Mouse (Mus musculus) lung, embryonic 15.5 days (tissue): Measurements from ENCODE around the gene Spred2. TPM values are rescaled to one million over a fixed set of nuclear protein-coding genes. Genes with fewer than 3 reads are reported as not detected.

Source experiments
- ATAC-seq: fragments of 200-750 bp; cut with Nextera tagmentation; 2 replicates; pipeline ENCODE4 v1.8.0; 2017; ENCODE audit warnings: moderate number of reproducible peaks, borderline replicate concordance; ENCODE audit not compliant: low FRiP score, low TSS enrichment; ENCODE audit errors: extremely low read depth
- H3K27ac ChIP-seq: fragments of 300-500 bp; sonication (generic); 2 replicates; pipeline ENCODE4 v1.5.1; 2015; ENCODE audit warnings: moderate library complexity, mild to moderate bottlenecking, inconsistent platforms
- H3K27me3 ChIP-seq: fragments of 300-500 bp; sonication (generic); 2 replicates; pipeline ENCODE4 v1.6.1; 2015; ENCODE audit warnings: inconsistent platforms
- H3K36me3 ChIP-seq: fragments of 300-500 bp; sonication (generic); 2 replicates; pipeline ENCODE4 v1.6.1; 2015; ENCODE audit warnings: inconsistent platforms
- H3K4me1 ChIP-seq: fragments of 300-500 bp; sonication (generic); 2 replicates; pipeline ENCODE4 v1.6.1; 2015; ENCODE audit warnings: inconsistent platforms
- H3K4me2 ChIP-seq: fragments of 300-500 bp; sonication (generic); 2 replicates; pipeline ENCODE4 v1.6.1; 2015; ENCODE audit warnings: inconsistent platforms, mild to moderate bottlenecking, moderate library complexity
- H3K4me3 ChIP-seq: fragments of 300-500 bp; sonication (generic); 2 replicates; pipeline ENCODE4 v1.5.1; 2015; ENCODE audit warnings: mild to moderate bottlenecking, inconsistent platforms
- H3K9ac ChIP-seq: fragments of 300-500 bp; sonication (generic); 2 replicates; pipeline ENCODE4 v1.6.1; 2015; ENCODE audit warnings: inconsistent platforms
- H3K9me3 ChIP-seq: fragments of 300-500 bp; sonication (generic); 2 replicates; pipeline ENCODE4 v1.6.1; 2016; ENCODE audit warnings: inconsistent platforms
- WGBS: fragments of 180-500 bp; shearing (Covaris S2); methylation state at CpG from one replicate; pipeline ENCODE4 v1.1.7; 2015; 5-methylcytosine and 5-hydroxymethylcytosine counted together
- polyA plus RNA-seq: library from polyadenylated mRNA; unstranded; fragments of >200 nt; fragmentation: Nextera tagmentation; extraction: Ambion mirVana; gene quantifications from 2 replicates; pipeline ENCODE4 v1.2.1, GENCODE M21; 2015

Gene Spred2
- polyA plus RNA-seq, 1 experiment from 2014 or later = 6.3 TPM

- Histone ChIP-seq H3K4me3 (no peak overlapping the region), H3K9me3 (no peaks in the 10 kb centered on the region), H3K27me3 (no peaks in the 10 kb centered on the region), H3K4me1 (peaks cover 67% of the 10 kb centered on the region), H3K9ac (no peak overlapping the region), H3K27ac (no peak overlapping the region), H3K36me3 (no peaks in the 10 kb centered on the region), H3K4me2 (no peak overlapping the region)
- 72% methylated on average over 6 of the region's 6 CpGs for WGBS
- no peak for ATAC-seq
Observed at GRCm38 (mm10) chr11:19988631-19989030, 64.5 kb downstream of the Spred2 start.

- no peak overlapping the region for H3K9ac ChIP-seq
- whole genome bisulfite sequencing = 88% methylated on average over 13 of the region's 13 CpGs
- H3K27ac ChIP-seq = no peak overlapping the region
- no peak overlapping the region for H3K4me2 ChIP-seq
- no peak overlapping the region for H3K4me3 ChIP-seq
- peaks cover 61% of the 10 kb centered on the region for H3K4me1 ChIP-seq
- no peak for ATAC-seq
- no peaks in the 10 kb centered on the region for H3K36me3 ChIP-seq
- H3K9me3 ChIP-seq = no peaks in the 10 kb centered on the region
- no peaks in the 10 kb centered on the region for H3K27me3 ChIP-seq
Observed at GRCm38 (mm10) chr11:19989141-19989910, 65.2 kb downstream of the Spred2 start.

DNA sequence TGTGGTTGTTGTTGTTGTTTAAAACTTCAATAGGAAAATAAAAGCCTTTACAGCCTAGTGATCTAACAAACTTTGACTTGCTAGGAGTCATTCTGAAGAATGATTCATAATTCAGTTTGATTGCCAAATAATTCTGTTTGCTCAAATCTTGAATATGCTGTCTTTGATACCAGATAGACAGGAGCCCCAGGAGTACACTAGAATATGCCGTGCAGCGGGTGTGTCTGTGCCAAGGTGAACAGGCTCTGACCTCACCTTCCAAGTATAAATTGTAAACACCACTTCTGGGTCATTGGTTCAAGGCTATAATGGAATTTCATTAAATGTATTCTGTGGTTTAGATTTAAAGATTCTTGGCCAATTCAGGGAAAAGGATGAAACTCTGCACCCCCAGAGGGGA, 66.6 kb downstream of the Spred2 start:
- H3K36me3 ChIP-seq = no peaks in the 10 kb centered on the region
- ATAC-seq = no peak
- H3K4me2 ChIP-seq = no peak overlapping the region
- 32% methylated on average over 2 of the region's 2 CpGs for WGBS
- no peaks in the 10 kb centered on the region for H3K27me3 ChIP-seq
- peaks cover 61% of the 10 kb centered on the region for H3K4me1 ChIP-seq
- H3K27ac ChIP-seq = peak overlapping the region; percentile 70; the same call in 1 of the 2 replicates
- no peak overlapping the region for H3K4me3 ChIP-seq
- no peak overlapping the region for H3K9ac ChIP-seq
- no peaks in the 10 kb centered on the region for H3K9me3 ChIP-seq

DNA sequence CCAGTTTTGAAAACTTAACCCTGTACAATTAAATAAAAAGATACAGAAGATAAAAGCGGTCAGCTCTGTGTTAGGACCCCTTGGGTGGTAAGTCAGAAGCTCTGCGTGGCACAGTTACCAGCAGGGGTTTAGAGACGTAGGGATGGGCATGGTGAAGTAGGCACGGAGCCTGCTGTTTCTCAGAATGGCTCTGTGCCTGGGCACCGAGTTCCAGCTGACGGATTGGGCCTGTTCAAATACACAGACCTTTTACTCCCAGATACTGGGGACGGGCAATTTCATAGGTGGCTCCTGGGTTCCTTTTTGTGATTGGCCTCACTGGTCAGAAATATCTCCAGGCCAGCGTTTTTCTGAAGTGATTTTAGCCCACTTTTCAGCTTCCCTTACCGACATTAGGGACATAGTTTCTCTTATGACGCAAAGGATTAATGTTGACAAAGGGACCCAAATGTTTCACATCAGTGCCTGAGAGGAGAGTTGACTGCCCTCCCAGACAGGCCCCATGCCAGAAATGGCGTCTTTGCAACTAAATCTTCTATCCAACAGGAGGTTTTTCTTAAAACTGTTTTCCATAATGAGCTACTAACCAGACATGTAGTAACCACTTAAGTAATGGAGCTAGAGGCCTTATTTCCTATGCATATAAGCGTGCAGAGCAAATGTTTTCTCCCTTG, 67.3 kb downstream of the Spred2 start:
- H3K9me3 ChIP-seq = no peaks in the 10 kb centered on the region
- no peak overlapping the region for H3K9ac ChIP-seq
- H3K4me1 ChIP-seq = peaks cover 54% of the 10 kb centered on the region
- H3K4me2 ChIP-seq = no peak overlapping the region
- peak; percentile 9; the same call in 1 of the 2 replicates for ATAC-seq
- no peaks in the 10 kb centered on the region for H3K27me3 ChIP-seq
- H3K4me3 ChIP-seq = no peak overlapping the region
- no peaks in the 10 kb centered on the region for H3K36me3 ChIP-seq
- 30% methylated on average over 12 of the region's 12 CpGs for WGBS
- peak overlapping the region; percentile 70 for H3K27ac ChIP-seq

DNA sequence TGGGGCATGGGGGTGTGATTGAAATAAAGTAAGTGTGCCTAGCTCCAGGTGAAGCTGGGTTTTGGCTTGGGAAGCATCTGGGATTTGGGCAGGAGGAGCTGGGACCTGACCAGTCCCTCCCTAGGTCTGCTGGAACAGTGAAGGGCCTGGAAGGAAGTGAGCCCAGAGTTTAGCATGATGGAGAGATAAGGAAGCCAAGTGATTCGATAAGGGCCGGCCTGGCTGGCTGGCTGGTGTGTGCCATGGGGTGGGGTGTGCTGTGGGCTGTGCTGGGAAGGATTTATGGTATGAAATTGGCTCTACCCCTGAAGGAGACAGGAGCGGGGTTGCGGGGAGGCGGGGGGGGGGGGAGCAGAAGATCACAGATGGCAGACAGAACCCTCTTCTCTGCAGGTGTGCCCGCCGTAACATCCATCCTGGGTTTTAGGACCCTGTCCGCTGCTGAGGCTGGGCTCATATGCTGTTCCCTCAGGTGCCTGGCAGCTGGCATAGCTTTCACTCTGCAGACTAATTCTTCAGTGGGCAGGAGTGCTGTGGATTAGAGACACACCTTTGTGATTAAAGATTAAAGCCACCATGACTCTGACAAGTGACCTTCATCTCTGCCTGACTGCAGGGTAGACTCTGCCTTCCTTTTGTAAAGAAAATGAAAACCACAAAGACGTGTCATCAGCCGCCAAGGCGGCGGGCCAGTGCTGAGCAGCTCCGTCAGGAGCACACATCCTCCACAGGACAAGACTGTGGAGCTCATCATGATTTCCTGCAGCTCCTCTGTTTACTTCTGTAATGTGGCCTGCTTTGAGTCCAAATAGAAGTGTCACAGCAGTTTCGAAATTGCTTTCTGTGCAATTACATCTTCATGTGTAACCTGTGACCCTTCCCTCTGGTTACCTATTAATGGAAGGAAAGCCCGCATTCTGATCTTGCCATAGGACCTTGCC, 68.4 kb downstream of the Spred2 start:
- H3K9ac ChIP-seq = no peak overlapping the region
- no peaks in the 10 kb centered on the region for H3K36me3 ChIP-seq
- no peak overlapping the region for H3K4me2 ChIP-seq
- no peaks in the 10 kb centered on the region for H3K9me3 ChIP-seq
- H3K4me3 ChIP-seq = no peak overlapping the region
- H3K27ac ChIP-seq = 0 out of 2 replicates have a peak overlapping the region, but pooled peaks have one; percentile 17
- H3K4me1 ChIP-seq = peaks cover 42% of the 10 kb centered on the region
- no peaks in the 10 kb centered on the region for H3K27me3 ChIP-seq
- 60% methylated on average over 13 of the region's 15 CpGs for WGBS
- no peak; the same call in 1 of the 2 replicates for ATAC-seq

DNA sequence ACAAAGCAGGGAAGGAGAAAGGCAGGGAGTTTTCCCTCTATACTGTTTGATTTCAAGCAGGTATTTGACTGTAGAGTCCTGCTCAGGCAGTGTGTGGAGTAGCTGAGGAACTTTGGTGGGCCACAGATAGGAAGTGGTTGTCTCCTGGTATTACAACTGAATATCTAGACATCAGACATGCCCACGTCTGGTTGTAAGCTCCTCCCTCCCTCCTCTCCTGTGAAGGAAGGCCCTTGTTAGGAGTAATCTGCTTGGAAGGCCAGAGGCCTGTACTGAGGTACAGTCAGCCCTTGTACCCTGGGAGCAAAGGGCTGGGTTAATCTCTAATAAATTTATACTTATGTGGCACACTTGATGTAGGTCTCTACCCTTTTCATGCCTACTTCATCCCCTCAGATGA, 69.6 kb downstream of the Spred2 start:
- WGBS = 25% methylated on average over 1 of the region's 1 CpGs
- ATAC-seq = no peak
- H3K27ac ChIP-seq = no peak overlapping the region

DNA sequence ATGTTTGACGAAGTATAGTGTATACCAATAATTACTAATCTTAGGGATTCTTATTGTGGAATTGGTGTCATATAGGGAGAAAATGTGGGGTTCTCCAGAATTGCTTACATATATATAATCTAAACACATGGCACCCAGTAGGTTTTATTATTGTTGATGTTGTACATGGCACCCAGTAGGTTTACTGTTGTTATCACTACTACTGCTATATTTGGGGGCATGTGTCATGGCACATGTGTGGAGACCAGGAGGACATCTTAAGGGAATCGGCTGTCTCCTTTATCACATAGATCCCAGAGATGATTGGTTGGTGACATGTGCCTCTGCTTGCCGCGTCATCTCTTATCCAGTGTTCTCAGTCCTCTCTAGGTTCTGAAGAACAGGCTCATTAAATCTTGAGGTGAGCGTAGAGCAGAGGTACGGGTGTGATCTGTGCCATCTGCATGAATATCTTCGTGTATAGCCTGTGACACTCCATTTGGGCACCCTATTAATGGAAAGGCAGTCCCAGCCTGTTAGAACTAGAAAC, 70.2 kb downstream of the Spred2 start:
- Histone ChIP-seq H3K4me3 (no peak overlapping the region), H3K27ac (no peak overlapping the region), H3K36me3 (no peaks in the 10 kb centered on the region), H3K27me3 (no peaks in the 10 kb centered on the region), H3K9ac (no peak overlapping the region), H3K4me1 (peaks cover 36% of the 10 kb centered on the region), H3K9me3 (no peaks in the 10 kb centered on the region), H3K4me2 (no peak overlapping the region)
- ATAC-seq = no peak
- WGBS = 88% methylated on average over 7 of the region's 7 CpGs

More for the DNA sequence above, 69.6 kb downstream of the Spred2 start:
- Histone ChIP-seq H3K9me3 (no peaks in the 10 kb centered on the region), H3K9ac (no peak overlapping the region), H3K36me3 (no peaks in the 10 kb centered on the region), H3K4me1 (peaks cover 42% of the 10 kb centered on the region), H3K27me3 (no peaks in the 10 kb centered on the region), H3K4me2 (no peak overlapping the region), H3K4me3 (no peak overlapping the region)

DNA sequence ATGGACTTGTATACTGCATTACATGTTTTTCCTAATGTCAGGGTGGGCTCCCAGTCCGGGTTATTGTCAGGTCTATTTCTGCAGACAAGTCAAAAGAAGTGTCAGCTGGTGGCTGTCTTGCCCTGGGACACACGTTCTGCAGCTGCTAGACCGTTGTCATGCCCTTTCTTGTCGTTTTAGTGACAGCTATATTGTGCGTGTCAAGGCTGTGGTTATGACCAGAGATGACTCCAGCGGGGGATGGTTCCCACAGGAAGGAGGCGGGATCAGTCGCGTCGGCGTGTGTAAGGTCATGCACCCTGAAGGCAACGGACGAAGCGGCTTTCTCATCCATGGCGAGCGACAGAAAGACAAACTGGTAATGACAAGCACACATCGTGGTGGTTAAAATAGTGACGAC, 73.8 kb downstream of the Spred2 start:
- Histone ChIP-seq H3K27ac (no peak overlapping the region), H3K9me3 (no peaks in the 10 kb centered on the region), H3K36me3 (0 out of 2 replicates have a peak, but pooled peaks cover 9% of the 10 kb centered on the region), H3K27me3 (no peaks in the 10 kb centered on the region), H3K4me1 (peaks cover 9% of the 10 kb centered on the region), H3K4me2 (no peak overlapping the region), H3K9ac (no peak overlapping the region), H3K4me3 (no peak overlapping the region)
- peak; percentile 44; the same call in 1 of the 2 replicates for ATAC-seq
- 38% methylated on average over 18 of the region's 18 CpGs for WGBS

- Histone ChIP-seq H3K27me3 (no peaks in the 10 kb centered on the region), H3K36me3 (peaks cover 21% of the 10 kb centered on the region), H3K27ac (no peak overlapping the region), H3K9ac (no peak overlapping the region), H3K4me1 (peaks cover 4% of the 10 kb centered on the region; the same call in 1 of the 2 replicates), H3K9me3 (no peaks in the 10 kb centered on the region), H3K4me2 (no peak overlapping the region), H3K4me3 (no peak overlapping the region)
- ATAC-seq = no peak
- whole genome bisulfite sequencing = 84% methylated on average over 4 of the region's 4 CpGs
Observed at GRCm38 (mm10) chr11:20002883-20003282, 78.7 kb downstream of the Spred2 start.

DNA sequence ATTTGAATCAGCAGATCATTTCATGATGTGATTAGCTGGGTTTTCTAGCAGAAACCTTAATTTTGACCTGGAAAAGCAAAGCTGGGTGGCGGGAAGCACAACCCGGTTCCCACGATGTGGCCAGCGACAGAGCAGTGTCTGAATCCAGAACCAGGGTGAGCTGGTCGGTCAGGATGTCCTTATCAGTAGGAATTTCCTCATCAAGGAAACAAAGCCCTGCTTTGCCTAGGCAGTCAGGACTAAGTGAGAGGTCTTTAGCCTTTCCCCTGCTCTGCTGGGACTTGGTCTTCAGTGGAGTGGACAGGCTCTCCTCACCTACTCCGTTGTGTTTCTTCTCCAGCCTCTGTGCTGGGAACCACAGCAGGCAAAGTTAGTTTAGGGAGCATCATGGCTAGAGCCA, 83.5 kb downstream of the Spred2 start:
- WGBS = 50% methylated on average over 6 of the region's 6 CpGs
- Histone ChIP-seq H3K9me3 (no peaks in the 10 kb centered on the region), H3K27ac (no peak overlapping the region)

GRCm38 (mm10) chr11:20011210-20011978, 87.2 kb downstream of the Spred2 start:
- ATAC-seq = no peak
- H3K4me2 ChIP-seq = no peak overlapping the region
- H3K9ac ChIP-seq = no peak overlapping the region
- H3K27me3 ChIP-seq = no peaks in the 10 kb centered on the region
- 35% methylated on average over 16 of the region's 16 CpGs for WGBS
- peaks cover 18% of the 10 kb centered on the region for H3K36me3 ChIP-seq
- H3K4me1 ChIP-seq = peaks cover 6% of the 10 kb centered on the region; the same call in 1 of the 2 replicates
- no peaks in the 10 kb centered on the region for H3K9me3 ChIP-seq
- H3K4me3 ChIP-seq = no peak overlapping the region
- no peak overlapping the region for H3K27ac ChIP-seq

More for the DNA sequence above, 83.5 kb downstream of the Spred2 start:
- no peak for ATAC-seq
- Histone ChIP-seq H3K4me2 (no peak overlapping the region), H3K9ac (no peak overlapping the region), H3K36me3 (peaks cover 24% of the 10 kb centered on the region), H3K4me3 (no peak overlapping the region), H3K4me1 (peaks cover 6% of the 10 kb centered on the region; the same call in 1 of the 2 replicates), H3K27me3 (no peaks in the 10 kb centered on the region)
